Mouse (Mus musculus) ES-E14 (cell line): ENCODE measurements around the gene Rab30. TPM values are rescaled to one million over a fixed set of nuclear protein-coding genes. Genes with fewer than 3 reads are reported as not detected.
"Not testable (repeated sequence)": the region's sequence is repeated elsewhere in the genome, so short reads cannot be mapped to it uniquely, and the experiment has no call there.

Source experiments
- DNase-seq: peaks from one replicate; pipeline ENCODE4 v3.0.0-alpha.2; 2013; ENCODE audit warnings: low read depth, low spot score
- H3K27ac ChIP-seq: 2 replicates; pipeline ENCODE4 v1.5.1; 2012; ENCODE audit warnings: low read depth, mild to moderate bottlenecking, low read length, moderate library complexity, mixed read lengths; ENCODE audit not compliant: poor library complexity, insufficient read depth, severe bottlenecking
- H3K36me3 ChIP-seq: 2 replicates; pipeline ENCODE4 v1.6.1; 2012; ENCODE audit warnings: mild to moderate bottlenecking, low read length, moderate library complexity, mixed read lengths; ENCODE audit not compliant: control insufficient read depth, poor library complexity, insufficient read depth, severe bottlenecking
- H3K4me1 ChIP-seq, 2 experiments: fragments of 150-350 bp in 1 of 2; sonication (generic) in 1 of 2; 2 replicates each; pipeline ENCODE4 v1.6.1; 2012; ENCODE audit warnings: low read length in 2 of 2, mild to moderate bottlenecking in 1 of 2, mixed read lengths in 1 of 2; ENCODE audit not compliant: control insufficient read depth in 2 of 2, insufficient read depth in 2 of 2, poor library complexity in 1 of 2
- H3K4me3 ChIP-seq, 2 experiments: fragments of 150-350 bp in 1 of 2; sonication (generic) in 1 of 2; 2 replicates each; pipeline ENCODE4 v1.5.1; 2012; ENCODE audit warnings: low read length in 2 of 2, low read depth in 1 of 2, mild to moderate bottlenecking in 1 of 2, mixed read lengths in 1 of 2; ENCODE audit not compliant: insufficient read depth in 1 of 2, poor library complexity in 1 of 2, severe bottlenecking in 1 of 2
- H3K9ac ChIP-seq: 2 replicates; pipeline ENCODE4 v1.6.1; 2012; ENCODE audit warnings: low read depth, mild to moderate bottlenecking, low read length, mixed read lengths; ENCODE audit not compliant: poor library complexity, insufficient read depth, severe bottlenecking
- H3K9me3 ChIP-seq: fragments of 150-350 bp; sonication (generic); 2 replicates; pipeline ENCODE4 v1.6.1; 2012; ENCODE audit warnings: low read depth, mild to moderate bottlenecking, low read length; ENCODE audit not compliant: control insufficient read depth, insufficient read depth
- CHD2 ChIP-seq: IDR thresholded peaks from 2 replicates; pipeline ENCODE4 v1.6.1; 2014; ENCODE audit warnings: mild to moderate bottlenecking, low read depth, low read length, inconsistent platforms
- HCFC1 ChIP-seq: IDR thresholded peaks from 2 replicates; pipeline ENCODE4 v1.6.1; 2012; ENCODE audit warnings: low read length, inconsistent platforms, borderline replicate concordance; ENCODE audit not compliant: insufficient read depth
- MAFK ChIP-seq: IDR thresholded peaks from 2 replicates; pipeline ENCODE4 v1.6.1; 2014; ENCODE audit warnings: mild to moderate bottlenecking, low read depth, low read length, inconsistent platforms; ENCODE audit not compliant: insufficient read depth
- ZC3H11A ChIP-seq: IDR thresholded peaks from 2 replicates; pipeline ENCODE4 v1.6.1; 2012; ENCODE audit warnings: low read depth, mild to moderate bottlenecking, inconsistent platforms, low read length, borderline replicate concordance
- ZNF384 ChIP-seq: IDR thresholded peaks from 2 replicates; pipeline ENCODE4 v1.6.1; 2012; ENCODE audit warnings: low read depth, low read length, inconsistent platforms
- in situ Hi-C, 2 experiments: fragments of 600-800 bp; cut with MboI; formaldehyde crosslinking; loops; one replicate each; pipeline ENCODE4 v1.15.1; 2025; ENCODE audit warnings: low sequenced_read_pairs in 2 of 2, inconsistent platforms in 1 of 2; ENCODE audit not compliant: unreplicated experiment in 2 of 2
- total RNA-seq: library from RNA; depleted of rRNA; stranded (reverse); fragments of 300-350 nt; gene quantifications from 2 replicates; pipeline ENCODE4 v1.2.3, GENCODE M21; 2012

The Rab30 gene
- total RNA-seq, 1 experiment: 7.4 TPM

DNA sequence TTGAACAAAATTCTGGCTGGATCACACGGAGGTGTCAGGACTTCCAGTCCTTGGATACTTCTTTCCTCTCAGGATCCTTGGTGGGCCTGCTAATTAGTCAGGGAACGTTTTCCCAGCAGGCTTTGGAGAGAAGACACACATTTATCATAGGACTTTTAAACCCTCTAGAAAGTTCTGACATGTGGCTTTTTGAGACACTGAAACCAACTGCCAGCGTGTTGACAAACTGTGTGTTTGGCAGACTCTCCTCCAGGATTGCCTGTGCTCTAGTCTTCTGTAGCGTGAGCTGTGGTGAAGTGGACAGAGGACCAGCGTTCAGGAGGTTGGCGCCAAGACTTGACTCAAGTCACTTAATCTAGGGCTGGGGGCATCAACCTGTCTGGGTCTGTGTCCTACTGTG lies 19.2 kb downstream of the Rab30 start:
- H3K36me3 ChIP-seq: no peaks in the 10 kb centered on the region
- DNase-seq: no peak
- in situ Hi-C loops: no loop called here

DNA sequence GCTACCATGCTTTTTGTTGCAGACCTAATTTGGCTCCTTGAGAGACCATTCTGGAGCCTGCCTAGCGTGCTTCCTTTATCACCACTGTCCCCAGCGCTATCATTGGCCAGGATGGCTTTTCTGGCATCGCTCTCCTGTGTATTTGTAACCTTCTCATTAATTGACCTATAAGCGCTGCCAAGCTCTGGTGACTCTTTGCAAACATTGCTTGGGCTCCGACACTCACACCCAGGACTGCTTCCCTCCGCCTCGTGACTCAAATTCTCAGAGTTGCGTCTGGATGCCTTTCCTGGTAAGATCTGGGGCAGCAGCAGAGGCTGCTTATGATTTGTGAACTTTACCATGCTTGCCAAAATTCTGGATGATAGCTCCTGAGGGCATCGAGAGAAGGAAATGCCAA lies 19.8 kb downstream of the Rab30 start:
- Histone ChIP-seq H3K9ac (no peak overlapping the region), H3K9me3 (no peaks in the 10 kb centered on the region), H3K4me3 (no peak overlapping the region), H3K27ac (no peak overlapping the region), H3K36me3 (no peaks in the 10 kb centered on the region), H3K4me1 (no peaks in the 10 kb centered on the region)
- no peak for DNase-seq
- in situ Hi-C loops: no loop called here
- no peak for TF ChIP-seq ZC3H11A
- TF ChIP-seq MAFK: no peak
- no peak for TF ChIP-seq ZNF384
- no peak for TF ChIP-seq HCFC1
- TF ChIP-seq CHD2: no peak

More for the DNA sequence above, 19.2 kb downstream of the Rab30 start:
- no peaks in the 10 kb centered on the region for H3K4me1 ChIP-seq
- H3K27ac ChIP-seq: no peak overlapping the region
- H3K9ac ChIP-seq: no peak overlapping the region
- no peaks in the 10 kb centered on the region for H3K9me3 ChIP-seq
- no peak overlapping the region for H3K4me3 ChIP-seq
- TF ChIP-seq HCFC1 (no peak), MAFK (no peak), ZC3H11A (no peak), CHD2 (no peak), ZNF384 (no peak)

- Histone ChIP-seq H3K27ac (no peak overlapping the region), H3K4me3 (no peak overlapping the region), H3K9ac (no peak overlapping the region), H3K9me3 (no peaks in the 10 kb centered on the region), H3K36me3 (no peaks in the 10 kb centered on the region), H3K4me1 (no peaks in the 10 kb centered on the region)
- no peak for DNase-seq
- TF ChIP-seq ZNF384 (no peak), CHD2 (no peak)
- in situ Hi-C loops: no loop called here
Measured at GRCm38 (mm10) chr7:92765426-92765825, 24.0 kb downstream of the Rab30 start.

GRCm38 (mm10) chr7:92766096-92767090 lies 25.0 kb downstream of the Rab30 start:
- no peaks in the 10 kb centered on the region for H3K9me3 ChIP-seq
- H3K9ac ChIP-seq: no peak overlapping the region
- H3K4me1 ChIP-seq: no peaks in the 10 kb centered on the region
- no peak for DNase-seq
- H3K36me3 ChIP-seq: no peaks in the 10 kb centered on the region
- in situ Hi-C loops: no loop called here
- TF ChIP-seq ZC3H11A: no peak
- no peak for TF ChIP-seq HCFC1
- no peak for TF ChIP-seq ZNF384
- no peak for TF ChIP-seq MAFK
- TF ChIP-seq CHD2: no peak
- no peak overlapping the region for H3K4me3 ChIP-seq
- H3K27ac ChIP-seq: no peak overlapping the region

DNA sequence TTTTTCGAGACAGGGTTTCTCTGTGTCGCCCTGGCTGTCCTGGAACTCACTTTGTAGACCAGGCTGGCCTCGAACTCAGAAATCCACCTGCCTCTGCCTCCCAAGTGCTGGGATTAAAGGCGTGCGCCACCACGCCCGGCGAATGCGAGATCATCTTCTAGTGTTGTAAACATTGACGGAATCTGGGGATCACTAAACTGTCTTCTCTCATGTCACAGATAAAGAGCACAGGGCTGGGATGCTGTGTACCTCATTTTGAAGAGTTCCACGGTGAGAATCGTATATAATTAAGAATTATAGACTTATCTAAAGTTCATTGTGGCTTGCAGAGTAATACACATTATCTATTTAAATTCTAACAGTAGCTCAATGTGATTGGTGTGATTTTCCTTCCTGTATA lies 26.7 kb downstream of the Rab30 start:
- H3K27ac ChIP-seq, H3K9me3 ChIP-seq, H3K36me3 ChIP-seq, H3K9ac ChIP-seq, H3K4me1 ChIP-seq, DNase-seq, H3K4me3 ChIP-seq, in situ Hi-C loops: not testable (repeated sequence)
